Mouse (Mus musculus): ENCODE measurements around the gene Soat1.
"Not testable (repeated sequence)": the region's sequence is repeated elsewhere in the genome, so short reads cannot be mapped to it uniquely, and the experiment has no call there.

Gene Soat1

GRCm38 (mm10) chr1:156424054-156424453 lies 50.1 kb downstream of the Soat1 start:
- DNase-seq (ENCODE audit: low spot score) = no peak

GRCm38 (mm10) chr1:156423493-156423892 lies 50.6 kb downstream of the Soat1 start:
- DNase-seq (ENCODE audit: low spot score) = no peak

GRCm38 (mm10) chr1:156422856-156423255 lies 51.3 kb downstream of the Soat1 start:
- no peak for DNase-seq (ENCODE audit: low spot score)

GRCm38 (mm10) chr1:156420671-156421297 lies 53.3 kb downstream of the Soat1 start, which contains the start of gene Axdnd1:
Gene Axdnd1, minus strand, starts transcription at chr1:156421159.
- DNase-seq (ENCODE audit: low spot score) = peak; percentile 91

GRCm38 (mm10) chr1:156418170-156418569 lies 56.0 kb downstream of the Soat1 start:
- DNase-seq (ENCODE audit: low spot score) = peak; percentile 28

- DNase-seq (ENCODE audit: low spot score) = no peak
Observed at GRCm38 (mm10) chr1:156408521-156408920, 65.6 kb downstream of the Soat1 start.

- DNase-seq (ENCODE audit: low spot score) = peak; percentile 35
Observed at GRCm38 (mm10) chr1:156408004-156408403, 66.1 kb downstream of the Soat1 start.

- no peak for DNase-seq (ENCODE audit: low spot score)
Observed at GRCm38 (mm10) chr1:156403251-156403650, 70.9 kb downstream of the Soat1 start.

GRCm38 (mm10) chr1:156402491-156402890 lies 71.6 kb downstream of the Soat1 start:
- DNase-seq (ENCODE audit: low spot score) = no peak

- not testable (repeated sequence) for DNase-seq (ENCODE audit: low spot score)
Observed at GRCm38 (mm10) chr1:156400159-156400558, 74.0 kb downstream of the Soat1 start.

GRCm38 (mm10) chr1:156393148-156393547 lies 81.0 kb downstream of the Soat1 start:
- DNase-seq (ENCODE audit: low spot score) = no peak

GRCm38 (mm10) chr1:156386880-156387279 lies 87.3 kb downstream of the Soat1 start:
- no peak for DNase-seq (ENCODE audit: low spot score)

- no peak for DNase-seq (ENCODE audit: low spot score)
Observed at GRCm38 (mm10) chr1:156386232-156386631, 87.9 kb downstream of the Soat1 start.

- no peak for DNase-seq (ENCODE audit: low spot score)
Observed at GRCm38 (mm10) chr1:156381217-156381616, 92.9 kb downstream of the Soat1 start.

Data from MN1 (cell line).